Mouse (Mus musculus) CD4-positive helper T cell, adult 2 months (primary cell): ENCODE data around the gene Asphd1.

ENCODE experiments used
- DNase-seq: peaks from one replicate; pipeline ENCODE4 v3.0.0-alpha.2; 2012; ENCODE audit warnings: low read depth, missing footprints, low spot score

Gene Asphd1

GRCm38 (mm10) chr7:126896912-126897311, 52.5 kb downstream of the Asphd1 start:
- DNase-seq: no peak
